Mouse (Mus musculus): ENCODE results near the gene Krba1.

Gene Krba1

GRCm38 (mm10) chr6:48430748-48431147 lies 35.4 kb downstream of the Krba1 start:
- no peaks in the 10 kb centered on the region for H3K36me3 ChIP-seq (ENCODE audit: insufficient read depth, low read length)
- peaks cover 52% of the 10 kb centered on the region for H3K27me3 ChIP-seq (ENCODE audit: insufficient read depth, low read length)
- no peaks in the 10 kb centered on the region for H3K9me3 ChIP-seq (ENCODE audit: low read length)
- H3K4me1 ChIP-seq (replicated peaks; ENCODE audit: low read depth, low read length) = 0 out of 2 replicates have a peak, but pooled peaks cover 3% of the 10 kb centered on the region
- TF ChIP-seq POU5F1 (IDR thresholded peaks at IDR 0.05; ENCODE audit: borderline replicate concordance, low read length) (no peak), CTCF (conservative IDR thresholded peaks at IDR 0.05; ENCODE audit: low read length) (no peak), NANOG (IDR thresholded peaks at IDR 0.05; ENCODE audit: borderline replicate concordance, low read length) (no peak)
- no peak overlapping the region for H3K4me3 ChIP-seq (replicated peaks; ENCODE audit: low read length)

- Histone ChIP-seq H3K9me3 (ENCODE audit: low read length) (no peaks in the 10 kb centered on the region), H3K4me3 (replicated peaks; ENCODE audit: low read length) (no peak overlapping the region), H3K4me1 (replicated peaks; ENCODE audit: low read depth, low read length) (peaks cover 15% of the 10 kb centered on the region), H3K36me3 (ENCODE audit: insufficient read depth, low read length) (no peaks in the 10 kb centered on the region), H3K27me3 (ENCODE audit: insufficient read depth, low read length) (peaks cover 67% of the 10 kb centered on the region)
- TF ChIP-seq CTCF (conservative IDR thresholded peaks at IDR 0.05; ENCODE audit: low read length) = no peak
- TF ChIP-seq NANOG (IDR thresholded peaks at IDR 0.05; ENCODE audit: borderline replicate concordance, low read length) = no peak
- no peak for TF ChIP-seq POU5F1 (IDR thresholded peaks at IDR 0.05; ENCODE audit: borderline replicate concordance, low read length)
Measured at GRCm38 (mm10) chr6:48432893-48433816, 37.8 kb downstream of the Krba1 start.

GRCm38 (mm10) chr6:48434651-48435050 lies 39.3 kb downstream of the Krba1 start:
- no peak for TF ChIP-seq NANOG (IDR thresholded peaks at IDR 0.05; ENCODE audit: borderline replicate concordance, low read length)
- TF ChIP-seq CTCF (conservative IDR thresholded peaks at IDR 0.05; ENCODE audit: low read length) = no peak
- no peak for TF ChIP-seq POU5F1 (IDR thresholded peaks at IDR 0.05; ENCODE audit: borderline replicate concordance, low read length)
- Histone ChIP-seq H3K4me1 (replicated peaks; ENCODE audit: low read depth, low read length) (peaks cover 25% of the 10 kb centered on the region), H3K36me3 (ENCODE audit: insufficient read depth, low read length) (no peaks in the 10 kb centered on the region), H3K9me3 (ENCODE audit: low read length) (no peaks in the 10 kb centered on the region), H3K4me3 (replicated peaks; ENCODE audit: low read length) (no peak overlapping the region), H3K27me3 (ENCODE audit: insufficient read depth, low read length) (peaks cover 76% of the 10 kb centered on the region)

- no peak overlapping the region for H3K4me3 ChIP-seq (replicated peaks; ENCODE audit: low read length)
- no peaks in the 10 kb centered on the region for H3K9me3 ChIP-seq (ENCODE audit: low read length)
- peaks cover 76% of the 10 kb centered on the region for H3K27me3 ChIP-seq (ENCODE audit: insufficient read depth, low read length)
- H3K4me1 ChIP-seq (replicated peaks; ENCODE audit: low read depth, low read length) = peaks cover 30% of the 10 kb centered on the region
- no peaks in the 10 kb centered on the region for H3K36me3 ChIP-seq (ENCODE audit: insufficient read depth, low read length)
- TF ChIP-seq POU5F1 (IDR thresholded peaks at IDR 0.05; ENCODE audit: borderline replicate concordance, low read length) (no peak), NANOG (IDR thresholded peaks at IDR 0.05; ENCODE audit: borderline replicate concordance, low read length) (no peak)
Measured at GRCm38 (mm10) chr6:48435111-48435510, 39.7 kb downstream of the Krba1 start.

GRCm38 (mm10) chr6:48435706-48436349 lies 40.4 kb downstream of the Krba1 start:
- Histone ChIP-seq H3K4me3 (replicated peaks; ENCODE audit: low read length) (no peak overlapping the region), H3K9me3 (ENCODE audit: low read length) (no peaks in the 10 kb centered on the region), H3K36me3 (ENCODE audit: insufficient read depth, low read length) (no peaks in the 10 kb centered on the region), H3K27me3 (ENCODE audit: insufficient read depth, low read length) (peaks cover 76% of the 10 kb centered on the region), H3K4me1 (replicated peaks; ENCODE audit: low read depth, low read length) (peaks cover 36% of the 10 kb centered on the region)
- no peak for TF ChIP-seq CTCF (conservative IDR thresholded peaks at IDR 0.05; ENCODE audit: low read length)
- TF ChIP-seq NANOG (IDR thresholded peaks at IDR 0.05; ENCODE audit: borderline replicate concordance, low read length) = no peak
- TF ChIP-seq POU5F1 (IDR thresholded peaks at IDR 0.05; ENCODE audit: borderline replicate concordance, low read length) = no peak

- Histone ChIP-seq H3K36me3 (ENCODE audit: insufficient read depth, low read length) (no peaks in the 10 kb centered on the region), H3K27me3 (ENCODE audit: insufficient read depth, low read length) (peaks cover 90% of the 10 kb centered on the region), H3K9me3 (ENCODE audit: low read length) (peaks cover 14% of the 10 kb centered on the region), H3K4me1 (replicated peaks; ENCODE audit: low read depth, low read length) (peaks cover 41% of the 10 kb centered on the region), H3K4me3 (replicated peaks; ENCODE audit: low read length) (peak overlapping the region; percentile 78)
- no peak for TF ChIP-seq CTCF (conservative IDR thresholded peaks at IDR 0.05; ENCODE audit: low read length)
- TF ChIP-seq NANOG (IDR thresholded peaks at IDR 0.05; ENCODE audit: borderline replicate concordance, low read length) = no peak
- TF ChIP-seq POU5F1 (IDR thresholded peaks at IDR 0.05; ENCODE audit: borderline replicate concordance, low read length) = no peak
Measured at GRCm38 (mm10) chr6:48437679-48438376, 42.4 kb downstream of the Krba1 start.

GRCm38 (mm10) chr6:48438475-48439125 lies 43.2 kb downstream of the Krba1 start:
- TF ChIP-seq NANOG (IDR thresholded peaks at IDR 0.05; ENCODE audit: borderline replicate concordance, low read length) = no peak
- TF ChIP-seq CTCF (conservative IDR thresholded peaks at IDR 0.05; ENCODE audit: low read length) = no peak
- TF ChIP-seq POU5F1 (IDR thresholded peaks at IDR 0.05; ENCODE audit: borderline replicate concordance, low read length) = no peak
- H3K36me3 ChIP-seq (ENCODE audit: insufficient read depth, low read length) = no peaks in the 10 kb centered on the region
- H3K27me3 ChIP-seq (ENCODE audit: insufficient read depth, low read length) = peaks cover 92% of the 10 kb centered on the region
- peaks cover 14% of the 10 kb centered on the region for H3K9me3 ChIP-seq (ENCODE audit: low read length)
- peaks cover 49% of the 10 kb centered on the region for H3K4me1 ChIP-seq (replicated peaks; ENCODE audit: low read depth, low read length)
- H3K4me3 ChIP-seq (replicated peaks; ENCODE audit: low read length) = peak overlapping the region; percentile 78
